Mouse (Mus musculus): ENCODE results near the gene Fsd1. TPM values are rescaled to one million over a fixed set of nuclear protein-coding genes. Genes with fewer than 3 reads are reported as not detected.

Fsd1 gene
- total and polyA plus RNA-seq, 3 experiments: not detected

DNA sequence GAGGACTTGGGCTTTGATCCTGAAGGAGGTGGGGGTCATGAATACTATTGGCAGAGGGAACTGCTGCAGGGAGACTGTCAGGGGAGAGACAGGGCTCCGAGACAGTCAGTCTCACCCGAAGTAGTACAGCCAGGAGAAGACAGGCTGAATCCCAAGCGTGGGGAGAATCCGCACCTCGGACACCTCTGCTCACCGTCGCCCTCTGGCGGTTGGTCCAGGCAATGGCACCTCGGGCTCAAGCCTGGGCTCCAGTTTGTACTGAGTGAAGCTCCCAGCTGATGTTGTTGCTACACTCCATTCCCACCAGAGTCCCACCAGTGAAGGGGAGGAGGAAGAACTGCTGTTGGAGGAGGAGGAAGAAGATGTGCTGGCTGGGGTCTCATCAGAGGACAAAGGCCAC is 24.4 kb downstream of the Fsd1 start:
- no peak overlapping the region for H3K4me3 ChIP-seq (ENCODE audit: control insufficient read depth in 1 of 2, insufficient read depth in 1 of 2, low read depth in 2 of 2, low read length in 2 of 2)
- no peaks in the 10 kb centered on the region for H3K27me3 ChIP-seq (ENCODE audit: control insufficient read depth in 1 of 2, insufficient read depth in 2 of 2, low read length in 2 of 2)
- DNase-seq (ENCODE audit: low read depth, low spot score): peak; percentile 73
- TF ChIP-seq SMC3 (IDR thresholded peaks at IDR 0.05; ENCODE audit: low read depth, low read length) (peak; percentile 84), CTCF (IDR thresholded peaks at IDR 0.05 in 2 of 3, conservative IDR thresholded peaks at IDR 0.05 in 1 of 3; ENCODE audit: control insufficient read depth in 1 of 3, insufficient read depth in 1 of 3, low read depth in 2 of 3, low read length in 3 of 3, poor library complexity in 1 of 3, severe bottlenecking in 1 of 3) (peak; percentile 89 to 99 (median 97)), EP300 (IDR thresholded peaks at IDR 0.05; ENCODE audit: low read depth in 1 of 2, low read length in 2 of 2) (no peak), MAFK (IDR thresholded peaks at IDR 0.05; ENCODE audit: borderline replicate concordance, low read depth, low read length) (no peak), RAD21 (IDR thresholded peaks at IDR 0.05; ENCODE audit: low read depth, low read length) (peak; percentile 46), GATA1 (IDR thresholded peaks at IDR 0.05; ENCODE audit: low read depth, low read length) (no peak)
- peaks cover 0 to 17% of the 10 kb centered on the region in 2 experiments; a peak in 2 of 4 replicates for H3K4me1 ChIP-seq (ENCODE audit: control insufficient read depth in 1 of 2, insufficient read depth in 2 of 2, low read length in 2 of 2)
- no peak overlapping the region for H3K27ac ChIP-seq (ENCODE audit: control insufficient read depth, low read depth, low read length)
- H3K9me3 ChIP-seq (replicated peaks; ENCODE audit: insufficient read depth, low read length): no peaks in the 10 kb centered on the region
- no peak overlapping the region for H3K9ac ChIP-seq (ENCODE audit: control insufficient read depth, low read depth, low read length, poor library complexity, severe bottlenecking)
- no peaks in the 10 kb centered on the region for H3K79me2 ChIP-seq (ENCODE audit: control insufficient read depth, insufficient read depth, low read length, poor library complexity)
- H3K36me3 ChIP-seq (ENCODE audit: control insufficient read depth in 1 of 2, insufficient read depth in 2 of 2, low read length in 2 of 2): peaks cover 0 to 8% of the 10 kb centered on the region in 2 experiments; a peak in 2 of 4 replicates

DNA sequence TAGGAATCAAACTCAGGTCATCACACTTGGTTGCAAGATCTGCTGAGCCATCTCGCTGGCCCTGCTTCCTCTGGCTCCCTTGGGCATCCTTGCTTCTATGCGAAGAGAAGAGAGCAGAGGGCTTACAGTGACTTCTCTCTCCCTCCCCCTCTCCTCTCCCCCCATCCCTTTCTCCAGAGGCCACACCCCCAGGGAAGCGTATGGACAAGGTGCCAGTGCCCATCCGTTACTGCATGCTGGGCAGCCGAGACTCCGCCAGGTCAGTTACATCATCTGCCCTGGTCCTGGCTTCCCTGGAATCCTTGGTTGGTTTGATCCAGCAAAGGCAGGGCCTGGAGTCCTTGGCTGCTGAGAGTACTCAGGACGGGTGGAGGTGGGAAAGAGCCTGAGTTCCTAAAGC is 25.1 kb downstream of the Fsd1 start:
- Histone ChIP-seq H3K79me2 (ENCODE audit: control insufficient read depth, insufficient read depth, low read length, poor library complexity) (no peaks in the 10 kb centered on the region), H3K27me3 (ENCODE audit: control insufficient read depth in 1 of 2, insufficient read depth in 2 of 2, low read length in 2 of 2) (no peaks in the 10 kb centered on the region), H3K9ac (ENCODE audit: control insufficient read depth, low read depth, low read length, poor library complexity, severe bottlenecking) (no peak overlapping the region), H3K4me3 (ENCODE audit: control insufficient read depth in 1 of 2, insufficient read depth in 1 of 2, low read depth in 2 of 2, low read length in 2 of 2) (no peak overlapping the region), H3K4me1 (ENCODE audit: control insufficient read depth in 1 of 2, insufficient read depth in 2 of 2, low read length in 2 of 2) (peaks cover 0 to 17% of the 10 kb centered on the region in 2 experiments; a peak in 2 of 4 replicates), H3K36me3 (ENCODE audit: control insufficient read depth in 1 of 2, insufficient read depth in 2 of 2, low read length in 2 of 2) (peaks cover 0 to 8% of the 10 kb centered on the region in 2 experiments; a peak in 2 of 4 replicates), H3K9me3 (replicated peaks; ENCODE audit: insufficient read depth, low read length) (no peaks in the 10 kb centered on the region), H3K27ac (ENCODE audit: control insufficient read depth, low read depth, low read length) (no peak overlapping the region)
- TF ChIP-seq USF1 (IDR thresholded peaks at IDR 0.05; ENCODE audit: low read depth, low read length): no peak
- no peak for TF ChIP-seq CHD2 (IDR thresholded peaks at IDR 0.05; ENCODE audit: low read length)
- TF ChIP-seq ELF1 (IDR thresholded peaks at IDR 0.05; ENCODE audit: low read depth, low read length): no peak
- no peak for TF ChIP-seq MXI1 (IDR thresholded peaks at IDR 0.05; ENCODE audit: low read depth, low read length)
- TF ChIP-seq E2F4 (IDR thresholded peaks at IDR 0.05; ENCODE audit: borderline replicate concordance, low read depth, low read length): no peak
- no peak for TF ChIP-seq HCFC1 (IDR thresholded peaks at IDR 0.05; ENCODE audit: low read depth, low read length)
- TF ChIP-seq ZC3H11A (IDR thresholded peaks at IDR 0.05; ENCODE audit: low read depth, low read length): no peak
- no peak for TF ChIP-seq EP300 (IDR thresholded peaks at IDR 0.05; ENCODE audit: low read depth in 1 of 2, low read length in 2 of 2)
- TF ChIP-seq ZKSCAN1 (IDR thresholded peaks at IDR 0.05; ENCODE audit: low read depth, low read length): no peak
- no peak for TF ChIP-seq JUND (IDR thresholded peaks at IDR 0.05; ENCODE audit: low read depth, low read length)
- TF ChIP-seq SIN3A (IDR thresholded peaks at IDR 0.05; ENCODE audit: low read length): no peak
- no peak for TF ChIP-seq ETS1 (IDR thresholded peaks at IDR 0.05; ENCODE audit: low read depth, low read length)
- TF ChIP-seq BHLHE40 (IDR thresholded peaks at IDR 0.05; ENCODE audit: borderline replicate concordance, low read depth, low read length): no peak
- TF ChIP-seq GATA1 (IDR thresholded peaks at IDR 0.05; ENCODE audit: low read depth, low read length): no peak
- TF ChIP-seq ZMIZ1 (IDR thresholded peaks at IDR 0.05; ENCODE audit: low read depth, low read length): no peak
- no peak for TF ChIP-seq POLR2AphosphoS5 (IDR thresholded peaks at IDR 0.05; ENCODE audit: borderline replicate concordance, low read depth, low read length)
- TF ChIP-seq TBP (IDR thresholded peaks at IDR 0.05; ENCODE audit: low read depth, low read length): no peak
- no peak for TF ChIP-seq MAZ (IDR thresholded peaks at IDR 0.05; ENCODE audit: low read depth, low read length)
- TF ChIP-seq UBTF (IDR thresholded peaks at IDR 0.05; ENCODE audit: borderline replicate concordance, insufficient read depth, low read depth, low read length): no peak
- no peak for TF ChIP-seq TAL1 (IDR thresholded peaks at IDR 0.05; ENCODE audit: low read length)
- no peak for DNase-seq (ENCODE audit: low read depth, low spot score)
